Mouse (Mus musculus) bone marrow, adult 2 months (tissue): ENCODE results near the gene Acsf2.

Experiments used
- CTCF ChIP-seq: fragments of 200-500 bp; IDR thresholded peaks from 2 replicates; pipeline ENCODE4 v1.5.1; 2011; ENCODE audit warnings: low read length, control low read depth; ENCODE audit not compliant: control insufficient read depth, insufficient read depth
- POLR2A ChIP-seq: fragments of 200-500 bp; IDR thresholded peaks from 2 replicates; pipeline ENCODE4 v1.6.1; 2011; ENCODE audit warnings: low read depth, mild to moderate bottlenecking, control low read depth, low read length, borderline replicate concordance; ENCODE audit not compliant: control insufficient read depth

DNA sequence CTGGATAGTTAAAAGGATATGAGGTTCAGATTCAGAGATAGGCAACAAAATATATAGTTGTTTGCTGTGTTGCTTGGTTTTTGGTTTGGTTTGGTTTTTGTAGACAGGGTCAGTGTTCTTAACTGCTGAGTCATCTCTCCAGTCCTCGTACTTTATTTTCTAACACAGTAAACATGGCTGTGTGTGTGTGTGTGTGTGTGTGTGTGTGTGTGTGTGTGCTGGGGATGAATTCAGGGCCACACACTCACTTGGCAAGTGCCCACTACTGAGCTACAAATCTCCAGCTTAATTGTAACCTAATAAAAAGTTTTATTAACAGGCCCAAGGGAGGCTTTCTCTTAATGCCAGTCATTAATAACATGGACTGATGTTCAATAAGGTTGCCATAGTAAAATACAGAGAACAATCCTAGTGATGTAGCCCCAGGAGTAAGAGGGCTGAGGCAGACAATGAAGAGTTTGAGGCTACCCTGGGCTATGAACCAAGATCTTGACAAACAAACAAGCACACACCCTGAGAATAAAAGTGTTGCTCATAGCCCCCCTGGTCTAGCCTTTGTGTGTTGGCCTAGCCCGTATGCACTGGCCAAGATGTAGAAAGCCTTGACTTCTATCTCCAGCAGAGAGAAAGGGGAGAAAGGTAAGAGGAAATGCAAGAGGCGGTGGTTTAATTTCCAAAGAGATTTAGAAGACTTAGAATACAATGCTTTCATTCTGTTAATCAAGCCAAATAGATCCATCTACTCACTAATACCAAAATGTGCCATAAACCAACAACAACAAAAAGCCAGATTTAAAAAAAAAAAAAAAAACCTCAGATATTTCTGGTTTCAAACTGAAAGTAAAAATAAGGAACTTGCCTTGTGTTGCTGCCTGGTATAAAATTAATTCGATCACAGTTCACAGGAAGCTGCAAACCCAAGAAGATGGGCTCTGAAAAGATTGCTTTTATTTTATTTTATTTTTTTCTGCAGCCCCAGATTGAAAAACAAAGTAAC, 9.4 kb upstream of the Acsf2 start:
- TF ChIP-seq CTCF (no peak), POLR2A (no peak)
